Mouse (Mus musculus) forebrain, embryonic 10.5 days (tissue): Measurements from ENCODE around the gene Sept4. TPM values are rescaled to one million over a fixed set of nuclear protein-coding genes. Genes with fewer than 3 reads are reported as not detected.

ENCODE experiments used
- DNase-seq: peaks from one replicate; pipeline ENCODE4 v3.0.0-alpha.2; 2017; ENCODE audit warnings: low spot score; ENCODE audit errors: extremely low spot score
- H3K27ac ChIP-seq: fragments of 300-500 bp; sonication (generic); 2 replicates; pipeline ENCODE4 v1.5.1; 2016; ENCODE audit warnings: mild to moderate bottlenecking
- H3K27me3 ChIP-seq: fragments of 300-500 bp; sonication (generic); 2 replicates; pipeline ENCODE4 v1.6.1; 2016; ENCODE audit warnings: mild to moderate bottlenecking; ENCODE audit not compliant: poor library complexity, severe bottlenecking
- H3K36me3 ChIP-seq: fragments of 300-500 bp; sonication (generic); replicated peaks from 2 replicates; pipeline ENCODE4 v1.6.1; 2016; ENCODE audit warnings: mild to moderate bottlenecking, moderate library complexity
- H3K4me1 ChIP-seq: fragments of 300-500 bp; sonication (generic); 2 replicates; pipeline ENCODE4 v1.6.1; 2016
- H3K4me3 ChIP-seq: fragments of 300-500 bp; sonication (generic); 2 replicates; pipeline ENCODE4 v1.5.1; 2016; ENCODE audit warnings: mild to moderate bottlenecking, moderate library complexity
- H3K9me3 ChIP-seq: fragments of 300-500 bp; sonication (generic); 2 replicates; pipeline ENCODE4 v1.6.1; 2016; ENCODE audit warnings: mild to moderate bottlenecking, moderate library complexity
- WGBS: fragments of 180-500 bp; shearing (Covaris S2); methylation state at CpG from one replicate; pipeline ENCODE4 v1.1.7; 2016; 5-methylcytosine and 5-hydroxymethylcytosine counted together
- polyA plus RNA-seq: library from polyadenylated mRNA; unstranded; fragments of >200 nt; fragmentation: Nextera tagmentation; extraction: Ambion mirVana; gene quantifications from 2 replicates; pipeline ENCODE4 v1.2.1, GENCODE M21; 2016

The Sept4 gene
- polyA plus RNA-seq = 7.6 and 8.1 TPM in 2 replicates

GRCm38 (mm10) chr11:87568255-87568953, at the start of gene Sept4:
Gene Sept4, plus strand, starts transcription at chr11:87568903.
- Histone ChIP-seq H3K36me3 (no peaks in the 10 kb centered on the region), H3K4me3 (no peak within 1 kb of the TSS), H3K4me1 (peaks cover 4% of the 10 kb centered on the region; the same call in 1 of the 2 replicates), H3K27ac (no peak within 1 kb of the TSS), H3K9me3 (no peaks in the 10 kb centered on the region), H3K27me3 (no peaks in the 10 kb centered on the region)
- WGBS = 87% methylated on average over 7 of the region's 7 CpGs
- no peak for DNase-seq

GRCm38 (mm10) chr11:87519260-87519659, 49.4 kb upstream of the Sept4 start:
- Histone ChIP-seq H3K9me3 (no peaks in the 10 kb centered on the region), H3K36me3 (no peaks in the 10 kb centered on the region), H3K4me3 (no peak overlapping the region), H3K4me1 (peaks cover 14% of the 10 kb centered on the region), H3K27ac (no peak overlapping the region), H3K27me3 (no peaks in the 10 kb centered on the region)
- no peak for DNase-seq
- 14% methylated on average over 2 of the region's 2 CpGs for WGBS

GRCm38 (mm10) chr11:87523466-87523865, 45.2 kb upstream of the Sept4 start:
- no peak overlapping the region for H3K27ac ChIP-seq
- no peaks in the 10 kb centered on the region for H3K9me3 ChIP-seq
- H3K4me1 ChIP-seq = peaks cover 20% of the 10 kb centered on the region
- WGBS = 66% methylated on average over 5 of the region's 5 CpGs
- H3K4me3 ChIP-seq = no peak overlapping the region
- no peak for DNase-seq
- H3K27me3 ChIP-seq = no peaks in the 10 kb centered on the region
- H3K36me3 ChIP-seq = no peaks in the 10 kb centered on the region

- H3K4me3 ChIP-seq = no peak overlapping the region
- no peaks in the 10 kb centered on the region for H3K27me3 ChIP-seq
- no peaks in the 10 kb centered on the region for H3K9me3 ChIP-seq
- DNase-seq = no peak
- peaks cover 20% of the 10 kb centered on the region for H3K4me1 ChIP-seq
- no peaks in the 10 kb centered on the region for H3K36me3 ChIP-seq
- H3K27ac ChIP-seq = no peak overlapping the region
These were observed 44.7 kb upstream of the Sept4 start for GRCm38 (mm10) chr11:87523967-87524366.

GRCm38 (mm10) chr11:87524780-87525179, 43.9 kb upstream of the Sept4 start:
- Histone ChIP-seq H3K4me3 (no peak overlapping the region), H3K9me3 (no peaks in the 10 kb centered on the region), H3K36me3 (no peaks in the 10 kb centered on the region), H3K27me3 (no peaks in the 10 kb centered on the region), H3K27ac (0 out of 2 replicates have a peak overlapping the region, but pooled peaks have one; percentile 25), H3K4me1 (peaks cover 20% of the 10 kb centered on the region)
- no peak for DNase-seq

GRCm38 (mm10) chr11:87527364-87527763, 41.3 kb upstream of the Sept4 start:
- Histone ChIP-seq H3K4me1 (peaks cover 20% of the 10 kb centered on the region), H3K27me3 (no peaks in the 10 kb centered on the region), H3K4me3 (no peak overlapping the region), H3K9me3 (no peaks in the 10 kb centered on the region), H3K27ac (no peak overlapping the region), H3K36me3 (no peaks in the 10 kb centered on the region)
- 83% methylated on average over 3 of the region's 3 CpGs for WGBS
- DNase-seq = no peak

- H3K36me3 ChIP-seq = no peaks in the 10 kb centered on the region
- peaks cover 19% of the 10 kb centered on the region for H3K4me1 ChIP-seq
- no peak for DNase-seq
- H3K27me3 ChIP-seq = no peaks in the 10 kb centered on the region
- H3K9me3 ChIP-seq = no peaks in the 10 kb centered on the region
- H3K27ac ChIP-seq = no peak overlapping the region
- WGBS = 64% methylated on average over 4 of the region's 4 CpGs
- no peak overlapping the region for H3K4me3 ChIP-seq
These were observed 40.7 kb upstream of the Sept4 start for GRCm38 (mm10) chr11:87527990-87528389.

GRCm38 (mm10) chr11:87531695-87532094, 37.0 kb upstream of the Sept4 start:
- H3K36me3 ChIP-seq = no peaks in the 10 kb centered on the region
- WGBS = 54% methylated on average over 6 of the region's 6 CpGs
- H3K27me3 ChIP-seq = no peaks in the 10 kb centered on the region
- no peak overlapping the region for H3K4me3 ChIP-seq
- no peaks in the 10 kb centered on the region for H3K4me1 ChIP-seq
- no peak overlapping the region for H3K27ac ChIP-seq
- no peaks in the 10 kb centered on the region for H3K9me3 ChIP-seq
- no peak for DNase-seq

- H3K4me1 ChIP-seq = peaks cover 3% of the 10 kb centered on the region; the same call in 1 of the 2 replicates
- 52% methylated on average over 8 of the region's 8 CpGs for WGBS
- H3K27ac ChIP-seq = no peak overlapping the region
- H3K27me3 ChIP-seq = no peaks in the 10 kb centered on the region
- H3K9me3 ChIP-seq = no peaks in the 10 kb centered on the region
- no peaks in the 10 kb centered on the region for H3K36me3 ChIP-seq
- no peak overlapping the region for H3K4me3 ChIP-seq
- DNase-seq = no peak
These were observed 26.4 kb upstream of the Sept4 start for GRCm38 (mm10) chr11:87542285-87542684.

GRCm38 (mm10) chr11:87542906-87543305, 25.8 kb upstream of the Sept4 start:
- no peak overlapping the region for H3K27ac ChIP-seq
- H3K27me3 ChIP-seq = no peaks in the 10 kb centered on the region
- H3K36me3 ChIP-seq = no peaks in the 10 kb centered on the region
- no peaks in the 10 kb centered on the region for H3K9me3 ChIP-seq
- DNase-seq = no peak
- H3K4me1 ChIP-seq = peaks cover 3% of the 10 kb centered on the region; the same call in 1 of the 2 replicates
- H3K4me3 ChIP-seq = no peak overlapping the region
- WGBS = 64% methylated on average over 3 of the region's 3 CpGs

GRCm38 (mm10) chr11:87553342-87553741, 15.4 kb upstream of the Sept4 start:
- WGBS = 80% methylated on average over 4 of the region's 4 CpGs

GRCm38 (mm10) chr11:87554386-87554785, 14.3 kb upstream of the Sept4 start:
- H3K9me3 ChIP-seq = no peaks in the 10 kb centered on the region
- H3K36me3 ChIP-seq = no peaks in the 10 kb centered on the region
- H3K4me1 ChIP-seq = peaks cover 16% of the 10 kb centered on the region
- no peaks in the 10 kb centered on the region for H3K27me3 ChIP-seq
- H3K4me3 ChIP-seq = no peak overlapping the region
- 79% methylated on average over 5 of the region's 5 CpGs for WGBS
- no peak overlapping the region for H3K27ac ChIP-seq
- DNase-seq = no peak

More at GRCm38 (mm10) chr11:87553342-87553741, 15.4 kb upstream of the Sept4 start:
- DNase-seq = no peak
- H3K4me3 ChIP-seq = no peak overlapping the region
- no peaks in the 10 kb centered on the region for H3K36me3 ChIP-seq
- no peaks in the 10 kb centered on the region for H3K9me3 ChIP-seq
- no peaks in the 10 kb centered on the region for H3K27me3 ChIP-seq
- no peak overlapping the region for H3K27ac ChIP-seq
- H3K4me1 ChIP-seq = peaks cover 16% of the 10 kb centered on the region

- H3K27ac ChIP-seq = no peak overlapping the region
- no peak overlapping the region for H3K4me3 ChIP-seq
- no peaks in the 10 kb centered on the region for H3K9me3 ChIP-seq
- 50% methylated on average over 2 of the region's 2 CpGs for WGBS
- no peaks in the 10 kb centered on the region for H3K27me3 ChIP-seq
- H3K36me3 ChIP-seq = no peaks in the 10 kb centered on the region
- no peak for DNase-seq
- H3K4me1 ChIP-seq = peaks cover 16% of the 10 kb centered on the region
These were observed 13.5 kb upstream of the Sept4 start for GRCm38 (mm10) chr11:87555106-87555703.
